22 mouse cellular contexts compared by ENCODE assay signal in genomic region chr14:20110945-20111344, GRCm38 (mm10). TPM values are rescaled to one million over a fixed set of nuclear protein-coding genes. Genes with fewer than 3 reads are reported as not detected.
DNase-seq lines count a peak whose midpoint lies in the region; ATAC-seq and TF ChIP-seq lines count a peak whose summit lies in the region.
"Had no signal": no experiment of that assay in that cellular context is flagged by ENCODE, and none has a peak within 500 bp of the region (broad histone marks: within the 10 kb centered on the region; RNA-seq: fewer than 3 reads in every experiment).

No protein-coding gene starts in this region.

- no peaks in the 10 kb centered on the region for H3K4me1 ChIP-seq in intestine, postnatal 0 days (replicated peaks; ENCODE audit: control insufficient read depth, insufficient read depth, low read length)
- no peaks in the 10 kb centered on the region for H3K4me1 ChIP-seq in intestine, embryonic 16.5 days (ENCODE audit: control insufficient read depth, insufficient read depth, low read length)
- H3K4me1 ChIP-seq in stomach, embryonic 15.5 days: no peaks in the 10 kb centered on the region
- H3K4me1 ChIP-seq in stomach, postnatal 0 days (replicated peaks; ENCODE audit: control insufficient read depth, insufficient read depth): no peaks in the 10 kb centered on the region
- H3K4me1 ChIP-seq: embryonic facial prominence, embryonic 13.5 days; embryonic facial prominence, embryonic 15.5 days; forebrain, embryonic 12.5 days had no signal

- TF ChIP-seq CTCF in intestine, postnatal 0 days (IDR thresholded peaks at IDR 0.05; ENCODE audit: low read depth): no peak
- TF ChIP-seq CTCF in stomach, postnatal 0 days (IDR thresholded peaks at IDR 0.05; ENCODE audit: low read depth): no peak

- H3K4me2 ChIP-seq in intestine, postnatal 0 days (replicated peaks; ENCODE audit: low read depth): no peak overlapping the region
- H3K4me2 ChIP-seq in intestine, embryonic 16.5 days (ENCODE audit: low read depth, low read length): no peak overlapping the region
- H3K4me2 ChIP-seq in stomach, embryonic 15.5 days: no peak overlapping the region
- H3K4me2 ChIP-seq in stomach, postnatal 0 days (replicated peaks; ENCODE audit: low read depth): no peak overlapping the region
- H3K4me2 ChIP-seq: embryonic facial prominence, embryonic 13.5 days; embryonic facial prominence, embryonic 15.5 days; forebrain, embryonic 12.5 days had no signal

- no peak overlapping the region for H3K9ac ChIP-seq in intestine, postnatal 0 days (ENCODE audit: low read depth, low read length)
- no peak overlapping the region for H3K9ac ChIP-seq in intestine, embryonic 16.5 days (ENCODE audit: low read depth, low read length)
- H3K9ac ChIP-seq in stomach, embryonic 15.5 days: no peak overlapping the region
- no peak overlapping the region for H3K9ac ChIP-seq in stomach, postnatal 0 days (ENCODE audit: low read length)
- H3K9ac ChIP-seq: embryonic facial prominence, embryonic 13.5 days; embryonic facial prominence, embryonic 15.5 days; forebrain, embryonic 12.5 days had no signal

- ATAC-seq in intestine, postnatal 0 days: peak; percentile 24
- ATAC-seq in intestine, embryonic 16.5 days: no peak
- ATAC-seq in stomach, embryonic 15.5 days (ENCODE audit: insufficient read depth, low FRiP score, low read depth): 0 out of 2 replicates have a peak, but pooled peaks have one; percentile 60
- ATAC-seq in stomach, postnatal 0 days (ENCODE audit: low FRiP score, low TSS enrichment): peak; percentile 76
- ATAC-seq: forebrain, embryonic 14.5 days had no signal

- no peaks in the 10 kb centered on the region for H3K9me3 ChIP-seq in intestine, postnatal 0 days (ENCODE audit: control insufficient read depth)
- H3K9me3 ChIP-seq in intestine, embryonic 16.5 days (ENCODE audit: control insufficient read depth, low read length): no peaks in the 10 kb centered on the region
- no peaks in the 10 kb centered on the region for H3K9me3 ChIP-seq in stomach, embryonic 15.5 days
- H3K9me3 ChIP-seq in stomach, postnatal 0 days (ENCODE audit: control insufficient read depth, low read length): no peaks in the 10 kb centered on the region
- H3K9me3 ChIP-seq: embryonic facial prominence, embryonic 13.5 days; embryonic facial prominence, embryonic 15.5 days; forebrain, embryonic 12.5 days had no signal

- peak; percentile 57 for DNase-seq in stomach, postnatal 0 days (ENCODE audit: low spot score)
- no peak for DNase-seq in lung, postnatal 10 days
- no peak for DNase-seq in thymus, postnatal 4 days
- DNase-seq: adrenal gland, adult 2 months; adrenal gland, postnatal 10 days; adrenal gland, postnatal 25 days; cerebellum, adult 11 months; cerebellum, adult 18-20 months; cerebellum, adult 8-10 months; cerebellum, adult 9-11 months; cerebellum, postnatal 14 days; cerebellum, postnatal 36 days; embryo, embryonic 11 days had no signal

- H3K27ac ChIP-seq in intestine, postnatal 0 days (ENCODE audit: low read depth, low read length): peak overlapping the region; percentile 7; the same call in 1 of the 2 replicates
- no peak overlapping the region for H3K27ac ChIP-seq in intestine, embryonic 16.5 days (ENCODE audit: low read length)
- H3K27ac ChIP-seq in stomach, embryonic 15.5 days: no peak overlapping the region
- peak overlapping the region; percentile 58; the same call in 1 of the 2 replicates for H3K27ac ChIP-seq in stomach, postnatal 0 days (replicated peaks)
- H3K27ac ChIP-seq: embryonic facial prominence, embryonic 13.5 days; embryonic facial prominence, embryonic 15.5 days; forebrain, embryonic 10.5 days; forebrain, embryonic 12.5 days had no signal

- no peaks in the 10 kb centered on the region for H3K27me3 ChIP-seq in intestine, postnatal 0 days (replicated peaks; ENCODE audit: control insufficient read depth, insufficient read depth, low read length)
- H3K27me3 ChIP-seq in intestine, embryonic 16.5 days (replicated peaks; ENCODE audit: control insufficient read depth, insufficient read depth, low read length): no peaks in the 10 kb centered on the region
- no peaks in the 10 kb centered on the region for H3K27me3 ChIP-seq in stomach, embryonic 15.5 days (replicated peaks)
- no peaks in the 10 kb centered on the region for H3K27me3 ChIP-seq in stomach, postnatal 0 days (ENCODE audit: control insufficient read depth, insufficient read depth, low read length)
- H3K27me3 ChIP-seq: embryonic facial prominence, embryonic 13.5 days; embryonic facial prominence, embryonic 15.5 days had no signal

- no peaks in the 10 kb centered on the region for H3K36me3 ChIP-seq in intestine, postnatal 0 days (ENCODE audit: control insufficient read depth, insufficient read depth)
- no peaks in the 10 kb centered on the region for H3K36me3 ChIP-seq in intestine, embryonic 16.5 days (ENCODE audit: control insufficient read depth, insufficient read depth, low read length)
- H3K36me3 ChIP-seq in stomach, embryonic 15.5 days: no peaks in the 10 kb centered on the region
- H3K36me3 ChIP-seq in stomach, postnatal 0 days (ENCODE audit: control insufficient read depth, insufficient read depth, low read length): no peaks in the 10 kb centered on the region
- H3K36me3 ChIP-seq: embryonic facial prominence, embryonic 13.5 days; embryonic facial prominence, embryonic 15.5 days; forebrain, embryonic 10.5 days; forebrain, embryonic 12.5 days had no signal

- 44% methylated on average over 1 of the region's 1 CpGs for WGBS in intestine, postnatal 0 days
- WGBS in intestine, embryonic 16.5 days: 71% methylated on average over 1 of the region's 1 CpGs
- 64% methylated on average over 1 of the region's 1 CpGs for WGBS in stomach, embryonic 15.5 days
- WGBS in stomach, postnatal 0 days: 64% methylated on average over 1 of the region's 1 CpGs

- no peak for TF ChIP-seq EP300 in stomach, postnatal 0 days (optimal IDR thresholded peaks at IDR 0.05)

- H3K4me3 ChIP-seq in intestine, postnatal 0 days (ENCODE audit: low read depth, low read length): no peak overlapping the region
- H3K4me3 ChIP-seq in intestine, embryonic 16.5 days (ENCODE audit: low read length): no peak overlapping the region
- H3K4me3 ChIP-seq in stomach, embryonic 15.5 days (replicated peaks): no peak overlapping the region
- no peak overlapping the region for H3K4me3 ChIP-seq in stomach, postnatal 0 days (ENCODE audit: low read depth, low read length)
- H3K4me3 ChIP-seq: embryonic facial prominence, embryonic 13.5 days; embryonic facial prominence, embryonic 15.5 days; erythroblast, embryonic 14.5 days; forebrain, embryonic 10.5 days; forebrain, embryonic 12.5 days had no signal

RNA-seq across cellular contexts. Expression of gene Saysd1, which starts 27.4 kb away (rescaled TPM):
- polyA plus RNA-seq in intestine, postnatal 0 days (2015; fragmentation: Nextera tagmentation; extraction: Ambion mirVana): 49.8 and 55.6 TPM in 2 replicates
- 20.2 and 21.5 TPM in 2 replicates for polyA plus RNA-seq in intestine, embryonic 16.5 days (2015; fragmentation: Nextera tagmentation; extraction: Ambion mirVana)
- polyA plus RNA-seq in stomach, embryonic 15.5 days (2015; fragmentation: Nextera tagmentation; extraction: Ambion mirVana): 11.8 and 13.1 TPM in 2 replicates
- 14.2 and 15.4 TPM in 2 replicates for polyA plus RNA-seq in stomach, postnatal 0 days (2015; fragmentation: Nextera tagmentation; extraction: Ambion mirVana)

Comparison
In these comparisons a context has a peak if more than half of its experiments do, and no peak if none do; other contexts are left out.
1. H3K27ac ChIP-seq: peak in intestine, postnatal 0 days (single experiment) and stomach, postnatal 0 days (single experiment); none in intestine, embryonic 16.5 days (single experiment) and stomach, embryonic 15.5 days (single experiment).